10 mouse cellular contexts compared by ENCODE assay signal in genomic region chr8:120828279-120828678, GRCm38 (mm10).
DNase-seq lines count a peak whose midpoint lies in the region; TF ChIP-seq lines count a peak whose summit lies in the region.
"Had no signal": no experiment of that assay in that cellular context is flagged by ENCODE, and none has a peak within 500 bp of the region (broad histone marks: within the 10 kb centered on the region; RNA-seq: fewer than 3 reads in every experiment).

No protein-coding gene starts in this region.

- no peaks in the 10 kb centered on the region for H3K4me1 ChIP-seq in cortical plate, adult 2 months (ENCODE audit: control insufficient read depth, insufficient read depth, low read length)
- H3K4me1 ChIP-seq: embryonic facial prominence, embryonic 13.5 days had no signal

- H3K4me3 ChIP-seq in gastrocnemius, adult 2 months = no peak overlapping the region
- H3K4me3 ChIP-seq in cortical plate, adult 2 months (ENCODE audit: insufficient read depth, low read length) = no peak overlapping the region
- H3K4me3 ChIP-seq: embryonic facial prominence, embryonic 13.5 days; liver, embryonic 13.5 days had no signal

- no peak for TF ChIP-seq POLR2A in cortical plate, adult 2 months (IDR thresholded peaks at IDR 0.05; ENCODE audit: extremely low read depth, insufficient read depth, low read length)

- no peak overlapping the region for H3K27ac ChIP-seq in gastrocnemius, adult 2 months
- no peak overlapping the region for H3K27ac ChIP-seq in cortical plate, adult 2 months (ENCODE audit: insufficient read depth, low read length)
- H3K27ac ChIP-seq: embryonic facial prominence, embryonic 13.5 days; liver, embryonic 13.5 days had no signal

- TF ChIP-seq CTCF in gastrocnemius, adult 2 months (IDR thresholded peaks at IDR 0.05) = peak; percentile 94
- TF ChIP-seq CTCF in cortical plate, adult 2 months (IDR thresholded peaks at IDR 0.05; ENCODE audit: extremely low read depth, insufficient read depth, low read length) = peak; percentile 62

- intact Hi-C loops in gastrocnemius, adult 2 months (cut with DNase I) = no loop called here
- intact Hi-C loops in gastrocnemius, postnatal 14 days (cut with DNase I; ENCODE audit: low total_unique reads) = no loop called here

- peak; percentile 56 for DNase-seq in gastrocnemius, adult 2 months
- DNase-seq in gastrocnemius, postnatal 14 days = no peak
- peak; percentile 10 for DNase-seq in right cerebral cortex, postnatal 4 days
- DNase-seq in right cerebral cortex, postnatal 36 days (ENCODE audit: low spot score in 2 of 2) = no peak
- peak; percentile 61 for DNase-seq in lung, postnatal 14 days
- DNase-seq in testis, postnatal 10 days (ENCODE audit: low spot score) = peak; percentile 73
- no peak for DNase-seq in right cerebral cortex, postnatal 14 days
- DNase-seq: liver, embryonic 13.5 days had no signal

Comparison
In these comparisons a context has a peak if more than half of its experiments do, and no peak if none do; other contexts are left out.
1. DNase-seq: peak in gastrocnemius, adult 2 months (single experiment), right cerebral cortex, postnatal 4 days (single experiment), lung, postnatal 14 days (single experiment) and testis, postnatal 10 days (single experiment); none in gastrocnemius, postnatal 14 days (single experiment), right cerebral cortex, postnatal 36 days (0 of 2) and right cerebral cortex, postnatal 14 days (single experiment).